Mouse (Mus musculus) lung, postnatal 0 days (tissue): ENCODE results near the gene Tbrg4.

Experiments
- CTCF ChIP-seq: IDR thresholded peaks from 2 replicates; pipeline ENCODE4 v1.5.1; 2016; ENCODE audit warnings: antibody characterized with exemption, mild to moderate bottlenecking
- EP300 ChIP-seq: IDR thresholded peaks from 2 replicates; pipeline ENCODE4 v1.6.1; 2016; ENCODE audit warnings: antibody characterized with exemption, mild to moderate bottlenecking, control low read depth

DNA sequence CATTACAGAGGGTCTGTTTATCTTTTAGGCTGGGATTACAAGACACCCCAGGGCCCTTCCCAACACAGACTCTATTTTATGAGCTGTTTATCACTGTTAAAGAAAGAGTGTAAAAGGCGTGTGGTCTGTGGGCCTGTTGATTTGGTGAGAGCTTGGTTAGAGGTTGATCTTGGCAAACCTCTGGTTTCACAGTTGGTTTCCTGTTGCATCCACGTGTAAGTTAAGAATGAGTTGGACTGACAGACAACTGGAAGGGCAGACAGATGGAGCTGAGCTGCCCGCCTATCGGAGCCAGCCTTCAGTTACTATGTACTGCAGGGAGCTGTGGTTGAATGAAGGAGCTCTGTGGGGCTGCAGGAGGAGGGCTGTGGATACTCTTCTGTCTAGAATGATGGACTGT lies 59.4 kb downstream of the Tbrg4 start:
- TF ChIP-seq CTCF (no peak), EP300 (no peak)
